Mouse (Mus musculus) embryonic stem cell, embryonic (primary cell): ENCODE results near the gene Mkln1.

Experiments used
- CTCF ChIA-PET, 4 experiments: fragments of 300-600 bp in 2 of 4; fragments of 350-600 bp in 2 of 4; sonication (Branson Sonifier 250); formaldehyde crosslinking; loops; one replicate each; lab custom pipeline; 2022; ENCODE audit warnings: inconsistent platforms in 2 of 4; lab: Charles Lee
- POLR2A ChIA-PET, 4 experiments: fragments of 300-600 bp in 2 of 4; fragments of 350-600 bp in 2 of 4; sonication (Branson Sonifier 250); formaldehyde crosslinking; loops; one replicate each; lab custom pipeline; 2022; ENCODE audit warnings: antibody characterized with exemption in 4 of 4, inconsistent platforms in 1 of 4; lab: Charles Lee

Gene Mkln1

DNA sequence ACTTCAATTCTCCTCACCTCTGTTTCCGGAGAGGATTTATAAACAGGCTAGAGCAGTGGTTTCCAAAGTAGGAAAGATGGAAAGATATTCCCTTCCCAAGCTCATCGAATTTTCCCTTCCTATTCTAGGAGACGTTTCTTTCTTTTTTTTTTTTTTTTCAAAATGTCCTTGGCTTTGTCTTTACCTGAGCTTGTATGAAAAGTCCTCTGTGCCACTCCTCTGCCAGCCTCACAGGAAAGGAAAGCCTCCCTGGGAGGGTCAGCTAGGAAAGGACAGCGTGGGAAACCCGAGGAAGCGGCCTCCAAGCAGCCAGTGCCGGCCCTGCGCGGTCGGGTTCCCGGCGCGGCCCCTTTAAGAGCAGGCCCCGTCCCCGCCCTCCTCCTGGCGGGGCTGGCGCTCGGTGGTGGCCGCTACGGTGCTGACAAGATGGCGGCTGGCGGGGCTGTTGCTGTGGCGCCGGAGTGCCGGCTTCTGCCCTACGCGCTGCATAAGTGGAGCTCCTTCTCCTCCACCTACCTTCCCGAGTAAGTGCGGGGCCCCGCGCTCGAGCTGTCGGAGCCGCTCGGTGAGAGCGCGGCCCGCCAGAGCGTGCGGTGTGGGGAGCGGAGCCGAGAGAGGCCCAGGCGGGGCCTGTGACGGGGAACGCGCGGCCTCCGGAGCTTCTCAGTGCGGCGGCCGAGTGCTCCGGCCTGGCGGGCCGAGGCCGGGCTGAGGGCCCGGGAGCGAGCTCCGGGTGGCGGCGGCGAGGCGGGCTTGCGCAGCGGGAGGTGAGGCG lies at the start of gene Mkln1:
Gene Mkln1, plus strand, starts transcription at position 305 of the 775 bp plus-strand sequence.
- ChIA-PET POLR2A (interaction anchor here (0.6 to 3.1 kb wide), 42 partner anchors 8 to 1098 kb away, joined by 3 to 27 read pairs (median 4); no protein-coding TSS in a partner anchor), CTCF (interaction anchor here in 3 of 4 experiments (0.6 to 2.0 kb wide), 5 partner anchors 29 to 152 kb away, joined by 3 to 11 read pairs (median 4); no protein-coding TSS in a partner anchor)

DNA sequence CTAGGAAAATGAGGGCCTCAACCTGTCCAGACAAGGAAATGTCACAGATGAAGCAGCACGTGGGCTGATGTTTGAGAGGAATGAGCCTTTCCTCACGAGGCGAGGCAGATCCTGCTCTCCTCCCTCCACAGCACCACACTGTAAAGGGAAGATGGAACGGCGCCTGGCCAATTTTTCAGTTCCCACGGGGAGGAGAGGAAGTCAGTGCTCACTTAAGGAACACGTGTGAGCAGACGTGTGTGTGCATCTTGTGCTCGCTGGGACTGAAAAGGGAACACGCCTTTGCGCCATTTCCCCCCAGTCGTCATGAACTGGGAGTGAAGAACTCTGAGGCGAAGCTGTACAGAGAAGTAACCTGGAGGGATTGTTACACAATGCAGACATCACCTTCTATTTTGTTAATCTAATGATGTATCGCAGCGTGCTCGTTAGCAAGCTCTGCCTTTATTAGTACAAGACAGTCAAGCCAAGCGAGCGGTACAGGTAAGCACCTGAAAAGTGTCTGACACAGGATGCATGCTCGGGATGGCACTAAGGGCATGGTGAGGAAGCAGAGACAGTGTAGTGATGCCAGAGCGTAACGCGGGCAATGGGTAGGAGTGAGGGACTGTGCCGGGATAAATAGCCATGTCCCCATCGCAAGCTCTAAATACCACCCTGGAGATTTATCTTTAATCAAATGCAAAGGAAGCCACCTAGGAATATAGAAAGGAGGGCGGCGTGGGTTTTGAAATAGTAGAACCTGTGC lies 41.9 kb upstream of the Mkln1 start:
- ChIA-PET CTCF (interaction anchor here in 1 of 4 experiments (0.6 kb wide), 1 partner anchor 1843 kb away, joined by 3 read pairs; no protein-coding TSS in a partner anchor), POLR2A (interaction anchor here in 3 of 4 experiments (0.8 to 3.7 kb wide), 5 partner anchors 10 to 14 kb away, joined by 4 to 18 read pairs (median 5); no protein-coding TSS in a partner anchor)

DNA sequence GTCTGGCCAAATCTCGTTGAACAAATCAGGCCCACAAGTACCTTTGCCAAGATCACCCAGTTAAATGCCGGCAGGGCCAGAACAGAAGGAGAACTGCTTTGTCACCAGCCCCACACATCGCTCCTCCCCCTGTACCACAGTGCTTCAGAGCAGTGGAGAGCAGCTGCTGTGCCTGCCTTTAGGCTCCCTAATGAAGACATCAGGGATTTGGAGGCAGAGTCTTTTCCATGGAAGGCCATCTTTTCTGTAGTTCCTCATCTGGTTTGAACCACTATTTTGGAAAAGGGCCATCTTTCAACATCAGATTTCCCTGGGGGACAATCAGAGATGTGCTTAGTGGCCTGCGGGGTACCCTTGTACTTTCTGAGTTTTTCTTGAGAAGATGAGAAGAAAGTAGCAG lies 41.2 kb upstream of the Mkln1 start:
- POLR2A ChIA-PET = interaction anchor here in 2 of 4 experiments (1.5 to 3.7 kb wide), 5 partner anchors 10 to 42 kb away, joined by 4 to 18 read pairs (median 5); partner anchors contain the start of gene Mkln1 (in 1 of the 2)
- CTCF ChIA-PET = interaction anchor here in 1 of 4 experiments (1.1 kb wide), 1 partner anchor 13 kb away, joined by 5 read pairs; no protein-coding TSS in a partner anchor

DNA sequence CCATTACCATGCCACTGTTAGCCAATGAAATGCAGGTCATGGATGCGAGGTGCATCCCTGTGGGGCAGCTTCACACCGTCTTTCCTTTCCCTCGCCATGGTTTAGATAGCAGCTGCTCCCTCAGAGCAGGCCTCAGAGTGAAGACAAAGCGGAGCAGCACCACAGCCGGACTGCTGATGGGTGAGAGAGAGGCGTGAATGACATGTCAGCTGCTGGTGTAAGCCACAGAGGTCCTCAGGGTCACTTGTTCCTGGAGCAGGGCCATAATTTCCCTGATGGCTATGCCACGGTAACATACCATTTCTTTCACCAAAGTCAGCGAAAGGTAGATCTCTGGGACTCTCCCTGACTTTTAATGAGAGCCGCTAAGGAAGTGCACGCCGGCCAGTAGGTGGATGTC lies 35.9 kb upstream of the Mkln1 start:
- CTCF ChIA-PET = no interaction called here

DNA sequence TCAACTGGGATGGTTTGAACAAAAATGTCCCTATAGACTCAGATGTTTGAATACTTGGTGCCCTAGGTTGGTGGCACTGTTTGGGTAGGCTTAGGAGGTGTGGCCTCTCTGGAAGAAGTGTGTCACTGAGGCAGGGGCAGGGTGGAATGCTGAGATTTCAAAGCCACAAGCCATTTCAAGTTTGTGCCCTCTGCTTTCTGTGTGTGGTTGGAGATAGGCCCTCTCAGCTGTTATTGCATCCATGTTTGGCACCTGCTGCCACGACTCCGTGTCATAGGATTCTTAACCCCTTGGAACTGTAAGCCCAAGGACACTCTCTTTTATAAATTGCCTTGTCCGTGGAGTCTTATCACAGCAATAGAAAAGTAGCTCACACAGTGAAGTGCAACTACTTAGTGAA lies 34.1 kb upstream of the Mkln1 start:
- CTCF ChIA-PET = no interaction called here
- POLR2A ChIA-PET = no interaction called here

More for the DNA sequence above, 35.9 kb upstream of the Mkln1 start:
- POLR2A ChIA-PET = no interaction called here

DNA sequence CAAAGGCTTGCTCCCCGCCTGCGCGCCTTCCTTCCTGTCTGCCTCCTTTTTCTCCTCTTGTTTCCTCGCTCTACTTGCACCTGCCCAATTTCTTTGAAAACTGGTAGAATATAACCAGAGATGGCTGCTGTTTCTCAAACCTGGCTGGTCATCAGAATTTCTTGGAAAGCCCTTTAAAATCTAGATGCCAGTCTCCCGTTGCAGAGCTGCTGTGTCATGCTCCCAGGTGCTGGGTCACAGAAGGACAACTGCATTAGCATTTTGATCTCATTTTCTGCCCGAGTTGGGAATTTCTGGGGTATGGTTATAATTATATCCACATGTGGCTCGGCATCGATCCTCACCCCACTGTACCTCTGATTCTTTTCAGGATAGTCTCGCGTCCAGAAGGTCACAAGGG lies 30.6 kb upstream of the Mkln1 start:
- CTCF ChIA-PET = interaction anchor here in 1 of 4 experiments (1.0 kb wide), 1 partner anchor 9 kb away, joined by 3 read pairs; no protein-coding TSS in a partner anchor
- POLR2A ChIA-PET = interaction anchor here in 2 of 4 experiments (0.9 to 5.8 kb wide), 2 partner anchors 13 to 50 kb away, joined by 3 to 31 read pairs; no protein-coding TSS in a partner anchor

DNA sequence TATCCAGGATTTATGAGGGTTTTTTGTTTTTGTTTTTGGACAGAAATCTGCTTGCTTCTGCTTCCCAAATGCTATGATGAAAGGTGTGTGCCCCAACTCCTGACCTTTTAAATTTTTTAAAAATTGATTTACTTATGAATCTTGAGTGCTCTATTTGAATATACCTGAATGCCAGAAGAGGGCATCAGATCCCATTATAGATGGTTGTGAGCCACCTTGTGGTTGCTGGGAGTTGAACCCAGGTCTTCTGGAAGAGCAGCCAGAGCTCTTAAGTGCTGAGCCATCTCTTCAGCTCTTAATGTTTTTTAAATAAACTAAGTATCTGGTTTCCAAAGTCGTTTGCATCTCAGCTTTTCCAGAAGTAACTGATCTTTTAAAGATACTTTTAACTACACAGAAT lies 30.0 kb upstream of the Mkln1 start:
- ChIA-PET CTCF (interaction anchor here (0.6 to 2.1 kb wide), 10 partner anchors 9 to 1632 kb away, joined by 3 to 13 read pairs (median 4); partner anchors contain the start of gene Mkln1 (in 2 of the 4)), POLR2A (interaction anchor here in 3 of 4 experiments (0.5 to 5.8 kb wide), 9 partner anchors 11 to 357 kb away, joined by 3 to 31 read pairs (median 4); partner anchors contain the start of gene Mkln1 (in 1 of the 3))

DNA sequence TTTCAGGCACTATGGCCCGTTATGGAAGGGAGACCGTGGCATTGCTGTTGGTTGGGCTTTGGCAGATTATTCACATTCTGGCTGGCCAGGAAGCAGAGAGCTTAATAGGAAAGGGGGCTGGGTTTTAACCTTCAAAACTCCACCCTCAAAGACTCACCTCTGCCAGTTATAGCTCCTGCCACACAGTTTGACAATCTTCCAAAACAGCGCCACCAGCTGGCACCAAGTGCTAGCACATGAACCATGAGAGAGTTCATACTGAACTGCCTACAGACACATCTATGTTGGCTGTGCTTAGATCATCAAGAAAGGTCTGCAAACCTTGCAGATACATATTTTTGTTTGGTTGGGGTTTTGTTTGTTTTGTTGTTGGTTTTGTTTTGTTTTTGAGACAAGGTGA lies 28.7 kb upstream of the Mkln1 start:
- CTCF ChIA-PET = interaction anchor here (0.5 to 2.1 kb wide), 23 partner anchors 9 to 850 kb away, joined by 3 to 13 read pairs (median 4); partner anchors contain the start of gene Mkln1 (in 2 of the 4)
- POLR2A ChIA-PET = interaction anchor here in 3 of 4 experiments (0.6 to 5.8 kb wide), 31 partner anchors 9 to 860 kb away, joined by 3 to 31 read pairs (median 4); partner anchors contain the start of genes Mkln1 (in 3 of the 3), Ssmem1 (in 1 of the 3) and Tmem209 (in 1 of the 3)

DNA sequence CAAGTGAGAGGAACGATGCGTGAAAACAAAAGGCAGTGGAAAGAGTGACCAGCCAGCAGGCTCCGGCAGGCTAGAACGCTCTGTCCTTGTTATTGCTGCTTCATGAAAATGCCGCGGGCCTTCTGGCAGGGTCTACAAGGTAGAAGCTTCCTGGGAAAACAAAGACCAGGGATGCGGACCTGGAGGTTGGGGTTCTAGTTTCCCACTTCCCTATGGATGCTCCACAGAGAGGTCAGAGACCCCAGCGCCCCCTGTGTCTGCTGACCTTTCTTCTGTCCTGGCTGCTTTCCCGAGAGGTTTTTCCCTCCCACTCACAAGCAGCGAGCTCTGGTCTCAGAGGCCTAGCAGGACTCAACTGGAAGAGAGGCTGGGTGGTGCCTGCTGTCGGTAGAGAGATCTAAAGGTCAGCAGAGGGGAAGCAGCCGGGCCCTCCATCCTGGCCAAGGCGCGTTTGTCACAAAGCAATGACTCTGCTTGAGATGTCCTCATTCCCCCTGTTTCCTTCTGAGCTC lies 27.9 kb upstream of the Mkln1 start:
- CTCF ChIA-PET = interaction anchor here in 3 of 4 experiments (0.5 to 2.1 kb wide), 20 partner anchors 12 to 269 kb away, joined by 3 to 13 read pairs (median 4); partner anchors contain the start of gene Mkln1 (in 1 of the 3)
- POLR2A ChIA-PET = interaction anchor here in 3 of 4 experiments (0.6 to 5.8 kb wide), 36 partner anchors 10 to 861 kb away, joined by 3 to 31 read pairs (median 4); partner anchors contain the start of genes Mkln1 (in 3 of the 3), Ssmem1 (in 1 of the 3) and Tmem209 (in 1 of the 3)

DNA sequence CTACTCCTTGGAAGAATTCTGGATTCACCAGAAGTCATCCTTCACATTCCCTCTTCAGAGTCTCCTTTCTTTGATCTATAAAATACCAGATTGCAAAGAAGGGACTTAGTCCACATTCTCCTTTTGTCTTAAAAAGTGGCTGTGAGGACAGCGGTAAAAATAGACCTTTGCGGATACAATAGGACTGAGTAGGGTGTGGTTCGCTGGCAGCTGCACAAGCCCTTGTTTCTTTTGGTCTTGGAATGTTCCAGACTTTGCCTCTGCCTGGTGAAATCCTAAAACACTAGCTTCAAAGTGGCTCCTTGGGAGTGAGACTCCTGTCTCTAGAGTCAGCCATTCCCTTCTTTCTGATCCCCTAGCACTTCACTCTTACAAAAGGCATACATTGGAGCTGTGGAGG lies 27.4 kb upstream of the Mkln1 start:
- POLR2A ChIA-PET = interaction anchor here in 3 of 4 experiments (0.5 to 5.8 kb wide), 31 partner anchors 10 to 861 kb away, joined by 3 to 31 read pairs (median 4); partner anchors contain the start of genes Mkln1 (in 3 of the 3), Ssmem1 (in 1 of the 3) and Tmem209 (in 1 of the 3)
- CTCF ChIA-PET = interaction anchor here in 1 of 4 experiments (0.6 to 2.0 kb wide), 7 partner anchors 13 to 269 kb away, joined by 3 to 10 read pairs (median 4); no protein-coding TSS in a partner anchor

DNA sequence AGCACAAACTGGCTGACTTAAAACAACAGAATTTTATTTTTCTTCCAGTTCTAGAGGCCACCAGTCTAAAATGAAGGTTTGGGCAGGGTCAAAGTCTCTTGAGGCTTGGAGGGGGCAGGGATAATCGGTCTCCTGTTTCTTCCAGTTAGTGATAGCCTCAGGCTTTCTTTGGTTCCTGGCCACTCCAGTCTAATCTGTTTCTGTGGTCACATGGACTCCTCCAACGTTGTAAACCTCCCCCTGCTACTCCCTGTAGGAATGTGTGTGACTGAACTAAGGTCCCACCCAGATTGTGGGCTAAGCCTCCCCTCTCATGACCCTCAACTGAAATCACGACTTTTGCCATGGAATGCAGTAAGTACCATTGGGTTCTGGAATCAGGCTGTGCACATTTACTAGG lies 25.9 kb upstream of the Mkln1 start:
- ChIA-PET POLR2A (interaction anchor here in 1 of 4 experiments (1.0 kb wide), 1 partner anchor 26 kb away, joined by 3 read pairs; the partner anchor contains the start of gene Mkln1), CTCF (no interaction called here)

DNA sequence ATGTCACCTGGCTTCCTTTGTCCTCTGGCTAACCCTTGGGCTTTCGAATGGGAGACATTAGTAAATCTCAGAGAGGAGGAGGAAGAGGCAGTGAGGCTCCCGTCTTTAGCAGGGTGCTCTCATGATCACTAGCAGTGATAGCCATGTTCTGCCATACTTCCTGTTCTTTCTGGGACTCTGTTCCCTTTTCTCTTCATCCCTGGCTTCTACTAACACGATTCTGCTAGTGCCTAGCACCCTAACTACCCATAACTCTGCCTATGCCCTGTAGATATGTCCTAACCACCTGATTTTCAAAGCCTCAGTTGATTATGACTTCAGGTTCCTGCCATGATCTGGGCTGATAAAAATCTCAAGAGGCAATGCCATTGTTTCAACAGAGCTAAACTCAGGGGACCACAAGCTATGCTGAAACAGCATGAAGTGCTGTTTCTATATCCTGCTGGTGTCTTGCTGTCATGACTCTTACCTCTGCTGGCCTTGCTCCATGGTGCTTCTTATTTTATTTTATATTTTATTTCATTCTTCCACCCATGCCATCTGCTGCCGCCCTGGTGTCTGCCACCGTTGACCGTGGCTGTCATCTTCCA lies 25.4 kb upstream of the Mkln1 start:
- CTCF ChIA-PET = no interaction called here
- POLR2A ChIA-PET = interaction anchor here in 2 of 4 experiments (0.5 to 1.0 kb wide), 3 partner anchors 26 to 66 kb away, joined by 3 read pairs; partner anchors contain the start of gene Mkln1 (in 1 of the 2)

DNA sequence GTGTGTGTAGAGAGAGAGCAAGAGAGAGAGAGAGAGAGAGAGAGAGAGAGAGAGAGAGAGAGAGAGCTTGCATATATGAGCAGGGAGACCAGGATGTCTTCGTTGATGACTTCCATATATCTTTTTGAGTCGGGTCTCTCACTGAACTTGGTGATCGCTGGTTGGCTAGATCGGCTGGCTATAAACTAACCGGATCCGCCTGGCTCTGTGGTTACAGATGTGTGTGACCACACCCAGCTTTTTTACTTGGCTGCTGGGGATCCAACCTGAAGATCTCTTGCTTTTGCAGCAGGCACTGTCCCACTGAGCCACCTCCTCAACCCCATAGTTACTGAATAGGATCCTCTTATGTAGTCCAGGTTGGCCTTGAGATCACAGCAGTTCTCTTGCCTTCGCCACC lies 15.5 kb upstream of the Mkln1 start:
- CTCF ChIA-PET = no interaction called here
- POLR2A ChIA-PET = interaction anchor here in 3 of 4 experiments (0.6 to 3.0 kb wide), 6 partner anchors 8 to 16 kb away, joined by 3 to 9 read pairs (median 3); partner anchors contain the start of gene Mkln1 (in 1 of the 3)

DNA sequence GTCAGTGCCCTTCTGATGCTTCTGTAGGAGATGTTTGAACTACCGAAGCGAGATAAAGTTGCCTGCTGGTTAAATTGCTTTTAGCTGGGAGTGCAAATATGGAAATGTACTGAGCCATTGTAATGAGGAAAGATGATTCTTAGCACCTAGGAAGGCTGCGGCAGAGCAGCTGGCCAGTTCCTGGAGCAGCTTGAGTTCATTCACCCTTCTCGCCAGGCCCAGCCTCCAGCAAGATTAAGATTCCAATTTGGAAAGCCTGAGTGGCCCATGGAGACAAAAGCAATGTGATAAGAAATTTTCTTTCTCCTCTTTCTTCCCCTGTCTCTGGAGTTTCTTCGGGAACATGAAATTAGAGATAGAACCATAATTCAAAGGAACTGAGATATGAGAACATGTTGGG lies 13.7 kb upstream of the Mkln1 start:
- POLR2A ChIA-PET = no interaction called here
- CTCF ChIA-PET = no interaction called here

DNA sequence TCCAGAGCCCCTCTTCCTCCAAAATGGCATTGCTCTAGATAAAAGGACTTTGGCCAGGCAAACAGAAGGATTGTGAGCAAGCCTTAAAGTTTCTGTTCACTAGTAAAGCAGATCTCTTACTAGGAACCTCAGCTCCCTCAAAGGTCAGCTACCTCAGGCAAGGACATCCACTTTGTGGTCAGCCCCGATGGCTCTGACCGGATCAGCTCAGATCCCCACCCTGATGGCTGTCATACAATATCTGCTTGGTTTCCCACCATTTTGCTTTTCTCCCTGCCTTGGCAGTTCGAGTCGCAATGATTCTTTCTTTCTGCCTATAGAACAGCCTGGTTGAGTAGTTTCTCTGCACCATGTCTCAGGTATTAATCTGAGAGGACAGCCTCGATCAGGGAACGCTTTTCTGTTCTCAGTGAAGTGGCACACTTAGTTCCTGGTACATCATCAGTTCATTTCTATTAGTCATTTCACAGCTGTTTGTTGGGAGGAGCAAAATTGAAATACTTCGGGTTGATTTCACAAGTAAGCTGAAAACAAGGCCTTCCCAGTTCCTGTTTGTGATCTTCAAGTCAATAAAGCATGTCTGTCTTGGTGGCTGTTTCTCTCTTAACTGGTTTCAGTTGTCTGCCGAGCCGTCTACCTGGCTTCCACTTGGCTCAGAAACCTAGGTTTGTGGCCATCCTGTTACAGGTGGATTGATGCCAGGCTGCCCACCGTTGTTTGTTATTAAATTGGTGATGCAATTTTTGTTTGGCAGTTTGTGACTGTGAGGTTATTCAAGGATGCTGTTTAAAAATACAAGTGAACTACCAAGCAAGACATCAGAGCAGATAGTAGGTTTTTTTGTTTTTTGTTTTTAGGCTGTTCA lies 13.0 kb upstream of the Mkln1 start:
- ChIA-PET POLR2A (interaction anchor here in 2 of 4 experiments (0.5 to 1.7 kb wide), 5 partner anchors 10 to 17 kb away, joined by 3 to 4 read pairs (median 3); no protein-coding TSS in a partner anchor), CTCF (interaction anchor here in 2 of 4 experiments (0.6 kb wide), 2 partner anchors 11 to 89 kb away, joined by 3 read pairs; no protein-coding TSS in a partner anchor)

DNA sequence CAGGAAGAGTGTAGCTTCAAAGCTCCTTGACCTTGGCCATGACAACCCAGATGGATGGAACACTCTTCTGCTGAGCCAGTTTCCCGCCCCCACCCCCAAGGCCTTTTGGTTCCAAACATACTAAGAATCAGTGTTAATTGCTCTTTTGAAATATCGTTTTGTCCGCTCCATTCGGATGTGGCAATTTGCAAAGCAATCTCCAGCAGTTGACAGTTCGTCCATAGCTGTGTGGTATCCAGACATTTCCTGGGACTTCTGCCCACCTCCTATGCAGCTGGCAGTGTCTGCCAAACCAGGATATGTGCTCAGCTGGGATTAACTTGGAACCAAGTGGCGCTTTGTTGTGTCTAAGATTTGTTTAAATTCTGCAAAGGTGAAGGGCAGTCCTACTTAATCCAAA lies 8.8 kb upstream of the Mkln1 start:
- ChIA-PET CTCF (interaction anchor here in 1 of 4 experiments (2.1 kb wide), 1 partner anchor 19 kb away, joined by 10 read pairs; no protein-coding TSS in a partner anchor), POLR2A (interaction anchor here in 3 of 4 experiments (0.9 to 2.8 kb wide), 9 partner anchors 9 to 174 kb away, joined by 3 to 13 read pairs (median 8); partner anchors contain the start of gene Mkln1 (in 2 of the 3))
